Mouse (Mus musculus) small intestine, adult 2 months (tissue): ENCODE data around the gene Jph3. TPM values are rescaled to one million over a fixed set of nuclear protein-coding genes. Genes with fewer than 3 reads are reported as not detected.

Experiments used
- H3K27ac ChIP-seq: fragments of 200-500 bp; 2 replicates; pipeline ENCODE4 v1.5.1; 2012; ENCODE audit warnings: low read depth, low read length, control low read depth, inconsistent platforms; ENCODE audit not compliant: insufficient read depth
- H3K27me3 ChIP-seq: fragments of 200-500 bp; 2 replicates; pipeline ENCODE4 v1.6.1; 2012; ENCODE audit warnings: mild to moderate bottlenecking, moderate library complexity, low read length, inconsistent platforms; ENCODE audit not compliant: control insufficient read depth, insufficient read depth
- H3K36me3 ChIP-seq: fragments of 200-500 bp; 2 replicates; pipeline ENCODE4 v1.6.1; 2012; ENCODE audit warnings: mild to moderate bottlenecking, low read length, control low read depth, inconsistent platforms; ENCODE audit not compliant: control insufficient read depth, insufficient read depth
- H3K4me1 ChIP-seq: fragments of 200-500 bp; 2 replicates; pipeline ENCODE4 v1.6.1; 2012; ENCODE audit warnings: low read length, inconsistent platforms, mixed read lengths; ENCODE audit not compliant: control insufficient read depth, insufficient read depth, insufficient read length
- H3K4me3 ChIP-seq: fragments of 200-500 bp; 2 replicates; pipeline ENCODE4 v1.5.1; 2012; ENCODE audit warnings: low read depth, mild to moderate bottlenecking, control low read depth, inconsistent platforms, low read length, moderate library complexity
- CTCF ChIP-seq: fragments of 200-500 bp; IDR thresholded peaks from 2 replicates; pipeline ENCODE4 v1.5.1; 2012; ENCODE audit warnings: low read depth, mild to moderate bottlenecking, control low read depth, inconsistent platforms, low read length, moderate library complexity, mixed read lengths; ENCODE audit not compliant: insufficient replicate concordance, insufficient read length; ENCODE audit errors: extremely low read depth
- POLR2A ChIP-seq: fragments of 200-500 bp; IDR thresholded peaks from 2 replicates; pipeline ENCODE4 v1.6.1; 2012; ENCODE audit warnings: low read depth, mild to moderate bottlenecking, control low read depth, inconsistent platforms, low read length, moderate library complexity
- WGBS: fragments of 180-500 bp; shearing (Covaris S2); methylation state at CpG from one replicate; pipeline ENCODE4 v1.1.7; 2018; 5-methylcytosine and 5-hydroxymethylcytosine counted together
- polyA plus RNA-seq: library from polyadenylated mRNA; depleted of rRNA; stranded (reverse); fragments of >200 nt; gene quantifications from 2 replicates; pipeline ENCODE4 v1.2.3, GENCODE M21; 2012

The Jph3 gene
- polyA plus RNA-seq, 1 experiment, result 0.57 TPM

DNA sequence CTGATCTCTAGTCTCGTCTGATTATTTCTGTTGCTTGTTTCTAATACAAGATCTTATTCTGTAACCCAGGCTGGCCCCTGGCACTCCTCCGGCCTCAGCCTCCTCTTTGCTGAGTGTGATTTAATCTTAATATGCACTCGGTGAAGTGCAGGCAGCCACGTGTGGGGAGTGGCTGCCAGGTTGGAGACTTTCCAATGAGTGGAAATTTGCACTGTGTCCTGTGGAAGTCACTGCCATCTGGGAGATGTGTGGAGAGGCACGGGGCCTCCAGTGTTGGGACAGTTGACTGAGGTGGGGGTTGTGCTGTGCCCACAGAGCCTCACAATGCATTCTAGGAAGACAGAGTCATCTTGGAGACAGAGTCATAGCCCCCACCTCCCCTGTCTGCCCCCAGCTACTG is 53.1 kb downstream of the Jph3 start:
- Histone ChIP-seq H3K27ac (no peak overlapping the region), H3K36me3 (no peaks in the 10 kb centered on the region), H3K27me3 (no peaks in the 10 kb centered on the region), H3K4me1 (no peaks in the 10 kb centered on the region), H3K4me3 (no peak overlapping the region)
- TF ChIP-seq POLR2A (no peak), CTCF (no peak)
- WGBS, result 43% methylated on average over 5 of the region's 5 CpGs

GRCm38 (mm10) chr8:121786542-121786941 is 57.1 kb downstream of the Jph3 start:
- H3K27me3 ChIP-seq, result no peaks in the 10 kb centered on the region
- no peak overlapping the region for H3K27ac ChIP-seq
- WGBS, result 34% methylated on average over 10 of the region's 10 CpGs

GRCm38 (mm10) chr8:121788786-121789185 is 59.4 kb downstream of the Jph3 start:
- Histone ChIP-seq H3K4me1 (0 out of 2 replicates have a peak, but pooled peaks cover 2% of the 10 kb centered on the region), H3K27ac (no peak overlapping the region), H3K4me3 (no peak overlapping the region), H3K27me3 (no peaks in the 10 kb centered on the region), H3K36me3 (no peaks in the 10 kb centered on the region)
- 70% methylated on average over 8 of the region's 8 CpGs for whole genome bisulfite sequencing
- TF ChIP-seq POLR2A, result no peak
- no peak for TF ChIP-seq CTCF

More at GRCm38 (mm10) chr8:121786542-121786941, 57.1 kb downstream of the Jph3 start:
- no peaks in the 10 kb centered on the region for H3K36me3 ChIP-seq
- no peak overlapping the region for H3K4me3 ChIP-seq
- TF ChIP-seq CTCF (no peak), POLR2A (no peak)
- H3K4me1 ChIP-seq, result no peaks in the 10 kb centered on the region

DNA sequence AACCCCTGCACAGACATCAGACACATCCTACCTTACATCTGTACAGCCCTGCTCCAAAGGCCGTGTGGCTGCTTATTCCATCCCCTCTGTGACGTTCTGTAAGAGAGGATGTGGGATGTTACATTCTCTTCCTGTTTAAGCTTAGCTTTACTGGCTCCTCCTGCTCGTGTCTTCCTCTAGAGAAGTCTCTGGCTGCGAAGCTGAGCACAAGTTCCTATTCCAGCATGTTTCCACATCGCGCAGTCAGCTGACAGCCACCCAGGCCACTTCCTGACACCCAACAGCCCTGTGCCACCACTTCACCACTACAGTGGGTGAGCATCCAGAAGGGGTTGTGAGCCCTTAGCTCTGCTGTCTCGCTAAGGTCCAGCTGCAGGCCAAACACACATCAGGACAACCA is 62.7 kb downstream of the Jph3 start:
- Histone ChIP-seq H3K4me1 (0 out of 2 replicates have a peak, but pooled peaks cover 2% of the 10 kb centered on the region), H3K27ac (0 out of 2 replicates have a peak overlapping the region, but pooled peaks have one; percentile 34), H3K36me3 (peaks cover 5% of the 10 kb centered on the region), H3K27me3 (no peaks in the 10 kb centered on the region), H3K4me3 (no peak overlapping the region)
- WGBS, result 70% methylated on average over 7 of the region's 7 CpGs
- TF ChIP-seq CTCF, result no peak
- TF ChIP-seq POLR2A, result no peak

GRCm38 (mm10) chr8:121792627-121793026 is 63.2 kb downstream of the Jph3 start:
- WGBS, result 59% methylated on average over 4 of the region's 4 CpGs
- Histone ChIP-seq H3K36me3 (peaks cover 5% of the 10 kb centered on the region), H3K4me1 (0 out of 2 replicates have a peak, but pooled peaks cover 2% of the 10 kb centered on the region), H3K27me3 (no peaks in the 10 kb centered on the region), H3K27ac (no peak overlapping the region), H3K4me3 (no peak overlapping the region)
- TF ChIP-seq CTCF (no peak), POLR2A (no peak)

GRCm38 (mm10) chr8:121794151-121794550 is 64.7 kb downstream of the Jph3 start:
- H3K4me3 ChIP-seq, result no peak overlapping the region
- peaks cover 7% of the 10 kb centered on the region for H3K36me3 ChIP-seq
- no peak overlapping the region for H3K27ac ChIP-seq
- 31% methylated on average over 3 of the region's 3 CpGs for WGBS
- no peak for TF ChIP-seq CTCF
- TF ChIP-seq POLR2A, result no peak
- H3K4me1 ChIP-seq, result 0 out of 2 replicates have a peak, but pooled peaks cover 2% of the 10 kb centered on the region
- H3K27me3 ChIP-seq, result no peaks in the 10 kb centered on the region

DNA sequence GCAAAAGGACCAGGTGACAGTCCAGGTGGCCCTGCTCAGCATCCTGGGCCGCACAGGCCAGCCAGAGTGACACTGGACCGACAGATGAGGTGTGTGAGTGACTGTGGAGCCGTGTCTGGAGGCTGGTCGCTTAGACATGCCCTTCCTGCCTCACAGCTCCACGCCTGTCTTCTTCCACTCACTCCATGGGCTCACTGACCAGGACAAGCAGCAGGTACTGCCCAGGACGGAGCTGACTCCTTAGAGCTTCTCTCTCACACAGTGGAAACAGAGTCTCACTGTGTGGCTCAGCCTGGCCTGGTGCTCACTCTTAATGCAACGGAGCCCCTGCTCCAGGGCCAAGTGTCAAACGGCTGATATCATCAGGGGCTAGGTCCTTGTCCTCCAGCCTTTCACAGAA is 66.0 kb downstream of the Jph3 start:
- TF ChIP-seq CTCF (no peak), POLR2A (no peak)
- WGBS, result 87% methylated on average over 8 of the region's 8 CpGs

DNA sequence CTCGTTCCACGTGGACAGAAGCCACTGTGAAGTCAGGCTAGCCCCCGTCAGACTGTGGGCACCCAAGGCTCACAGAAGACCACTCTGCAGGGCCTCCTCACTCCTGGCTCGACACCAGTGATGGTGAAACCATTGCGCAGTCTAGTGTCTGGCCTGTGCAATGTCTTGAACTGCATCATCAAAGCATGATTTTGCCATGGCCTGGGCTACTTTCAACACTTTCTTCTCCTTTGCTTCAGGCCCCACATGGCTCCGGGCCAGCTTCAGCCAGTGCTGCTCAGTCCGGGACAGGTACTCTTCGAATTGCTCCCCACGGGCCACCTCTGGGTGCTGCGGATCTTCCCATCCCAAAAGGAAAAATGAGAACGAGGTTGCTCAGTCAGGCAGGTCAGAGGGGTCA is 67.0 kb downstream of the Jph3 start:
- H3K4me3 ChIP-seq, result no peak overlapping the region
- peaks cover 13% of the 10 kb centered on the region for H3K36me3 ChIP-seq
- WGBS, result 89% methylated on average over 11 of the region's 11 CpGs
- TF ChIP-seq POLR2A (no peak), CTCF (no peak)
- H3K4me1 ChIP-seq, result 0 out of 2 replicates have a peak, but pooled peaks cover 2% of the 10 kb centered on the region
- H3K27me3 ChIP-seq, result no peaks in the 10 kb centered on the region
- no peak overlapping the region for H3K27ac ChIP-seq

More for the DNA sequence above, 66.0 kb downstream of the Jph3 start:
- H3K4me3 ChIP-seq, result no peak overlapping the region
- H3K27me3 ChIP-seq, result no peaks in the 10 kb centered on the region
- H3K4me1 ChIP-seq, result 0 out of 2 replicates have a peak, but pooled peaks cover 2% of the 10 kb centered on the region
- peaks cover 8% of the 10 kb centered on the region for H3K36me3 ChIP-seq
- no peak overlapping the region for H3K27ac ChIP-seq
